Mouse (Mus musculus) heart, postnatal 10 days (tissue): ENCODE measurements around the gene Dpp10. TPM values are rescaled to one million over a fixed set of nuclear protein-coding genes. Genes with fewer than 3 reads are reported as not detected.

Experiments
- DNase-seq, 2 experiments: peaks; one replicate each; pipeline ENCODE4 v3.0.0; 2021
- intact Hi-C: fragments of 180-260 bp; cut with DNase I; formaldehyde crosslinking; loops from one replicate; pipeline ENCODE4 v1.15.1; 2025
- total RNA-seq, 2 experiments: library from RNA; stranded (reverse); gene quantifications; 2 replicates each; pipeline ENCODE4 v1.2.3; 2021

Gene Dpp10
- total RNA-seq, 2 experiments from 2014 or later, result 0.45 TPM; not detected in 1

DNA sequence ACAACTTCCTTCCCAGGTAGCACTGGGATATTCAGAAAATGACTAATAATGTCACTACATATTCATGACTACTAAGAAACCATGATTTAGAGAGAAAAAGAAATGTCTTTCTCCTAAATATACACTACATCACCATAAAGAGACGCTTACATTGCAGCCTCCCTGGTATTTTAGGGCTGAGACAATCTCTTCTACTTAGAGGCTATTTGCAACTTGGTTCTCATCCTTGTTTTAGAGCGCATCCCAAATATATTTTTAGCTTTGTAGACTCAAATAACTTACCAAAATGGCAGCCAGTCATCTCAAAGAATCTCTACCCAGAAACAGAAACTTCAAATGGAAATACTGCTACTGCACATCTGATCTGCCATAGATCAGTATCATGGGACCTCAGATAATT, 121.5 kb downstream of the Dpp10 start:
- no peak for DNase-seq
- intact Hi-C loops, result no loop called here

DNA sequence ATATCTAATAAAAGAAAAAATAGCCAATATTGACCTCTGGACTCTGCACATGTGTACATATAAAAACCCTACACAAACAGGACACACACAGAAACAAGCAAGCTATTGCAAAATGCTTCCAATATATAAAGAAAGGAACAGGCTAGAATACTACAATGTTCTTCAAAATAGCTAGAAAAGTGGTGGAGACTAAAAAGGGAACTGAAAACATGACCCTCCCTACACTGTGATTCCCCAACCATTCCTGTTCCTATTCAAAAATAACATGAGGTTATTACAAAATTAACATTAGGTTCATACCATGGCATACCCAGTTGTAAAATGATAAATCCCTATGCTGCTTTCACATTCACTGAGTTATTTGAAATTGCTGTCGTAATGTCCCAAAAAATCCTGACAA, 125.8 kb downstream of the Dpp10 start:
- DNase-seq, result no peak
- intact Hi-C loops, result no loop called here

DNA sequence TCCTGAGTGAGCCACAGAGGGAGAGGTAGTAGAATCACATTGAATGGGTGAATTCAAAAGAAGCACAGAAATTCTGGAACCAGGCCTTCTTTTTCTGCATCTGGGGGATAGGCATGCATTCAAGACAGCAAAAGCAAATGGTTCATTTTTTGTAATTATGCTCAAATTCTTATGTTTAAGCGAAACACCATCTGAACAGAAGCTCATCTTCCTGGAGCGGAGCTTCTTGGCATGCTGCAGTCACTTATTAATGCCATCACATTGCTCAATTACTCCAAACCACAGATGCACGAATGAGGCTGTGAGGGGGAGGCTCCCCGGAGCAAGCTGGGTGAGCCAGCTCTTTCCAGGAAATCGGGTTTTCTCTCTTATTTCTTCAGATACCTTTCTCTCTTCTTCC, 142.7 kb downstream of the Dpp10 start:
- intact Hi-C loops, result no loop called here
- no peak for DNase-seq

DNA sequence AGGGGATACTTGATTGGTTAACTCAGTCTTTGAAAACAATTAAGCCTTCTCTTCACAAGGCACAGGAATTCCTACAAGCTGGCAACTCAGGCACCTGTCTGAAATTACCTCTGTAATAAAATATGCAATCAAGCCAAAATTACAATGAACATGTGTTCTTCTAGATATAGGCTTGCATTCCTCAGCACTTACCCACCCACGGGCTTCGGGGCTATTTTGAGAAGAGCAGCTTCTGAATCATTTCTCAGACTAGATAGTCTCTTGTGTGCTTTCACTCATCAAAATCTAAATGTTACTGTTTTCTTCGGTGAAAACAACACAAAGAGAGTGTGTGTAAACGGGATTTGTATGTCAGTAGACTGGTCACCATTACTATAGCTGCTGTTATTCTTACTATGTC, 144.1 kb downstream of the Dpp10 start:
- intact Hi-C loops, result no loop called here
- no peak for DNase-seq

DNA sequence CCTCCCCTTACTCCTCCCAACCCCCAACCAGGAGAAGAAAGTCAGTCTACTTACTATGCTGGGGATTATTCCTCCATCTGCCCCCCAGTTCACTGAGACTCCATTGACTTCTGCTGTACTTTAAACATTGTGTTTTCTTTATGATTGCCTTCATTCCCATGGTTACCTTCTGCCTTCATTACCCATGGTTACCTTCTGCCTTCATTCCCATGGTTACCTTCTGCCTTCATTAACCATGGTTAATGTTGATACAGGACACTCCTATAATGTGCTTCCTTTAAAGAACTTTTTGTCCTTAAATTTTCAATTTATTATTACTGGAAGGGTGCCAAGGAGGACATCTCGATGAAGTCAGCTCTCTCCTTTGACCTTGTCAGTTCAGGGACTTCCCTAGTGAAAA, 158.1 kb downstream of the Dpp10 start:
- intact Hi-C loops, result no loop called here
- DNase-seq, result no peak

DNA sequence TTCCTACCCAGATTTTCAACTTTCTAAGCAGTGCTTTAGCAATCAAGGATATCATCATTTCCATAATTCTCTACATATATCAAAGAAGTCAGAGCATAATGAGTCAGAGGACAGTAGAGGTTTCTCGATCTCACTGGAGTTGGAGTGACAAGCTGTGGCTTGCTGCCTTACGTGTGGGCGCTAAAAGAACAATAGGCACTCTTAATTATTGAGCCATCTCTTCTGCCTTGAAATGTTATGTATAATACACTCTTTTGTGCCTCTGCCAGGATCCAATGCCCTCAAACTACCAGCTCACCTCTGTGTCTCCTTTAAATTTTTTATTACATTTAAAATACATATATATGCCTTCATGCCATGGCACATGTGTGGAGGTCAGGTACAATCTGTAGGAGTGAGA, 198.5 kb downstream of the Dpp10 start:
- DNase-seq, result no peak
- intact Hi-C loops, result no loop called here

DNA sequence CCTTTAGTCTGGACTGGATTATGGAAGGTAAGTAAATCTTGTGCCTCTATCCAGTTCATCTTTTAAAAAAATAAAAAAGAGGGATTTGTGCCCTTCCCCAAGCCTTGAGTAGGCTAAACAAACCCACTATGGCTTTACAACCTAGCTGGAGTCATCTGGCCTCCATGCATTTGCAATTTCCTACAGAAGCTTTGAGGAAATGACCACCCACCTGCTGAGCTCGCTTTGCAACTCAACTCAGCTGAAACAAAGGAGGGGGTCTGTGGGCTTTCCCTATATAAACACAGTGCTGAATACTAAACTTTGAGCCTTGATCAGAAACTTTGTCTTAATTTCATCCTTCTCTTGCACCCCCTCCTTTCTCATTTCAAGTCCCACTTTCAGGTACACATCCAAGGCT, 244.2 kb downstream of the Dpp10 start:
- intact Hi-C loops, result no loop called here
- no peak for DNase-seq

DNA sequence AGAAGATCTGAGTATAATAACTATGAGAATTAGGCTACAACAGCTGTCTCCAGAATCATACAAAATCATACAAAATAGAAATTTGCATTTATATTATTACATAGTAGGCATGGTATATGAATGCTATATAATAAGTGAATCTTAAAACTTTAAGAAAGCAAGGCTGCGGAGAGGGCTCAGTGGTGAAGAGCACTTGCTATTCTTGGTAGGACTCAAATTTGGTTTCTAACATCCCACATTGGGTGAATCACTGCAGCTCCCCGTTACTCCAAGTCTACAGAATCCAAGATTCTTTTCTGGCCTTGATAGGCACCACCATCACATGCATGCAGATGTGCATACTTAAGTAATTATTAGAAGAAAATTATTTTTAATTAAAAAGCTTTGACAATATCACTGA, 279.8 kb downstream of the Dpp10 start:
- intact Hi-C loops, result no loop called here

DNA sequence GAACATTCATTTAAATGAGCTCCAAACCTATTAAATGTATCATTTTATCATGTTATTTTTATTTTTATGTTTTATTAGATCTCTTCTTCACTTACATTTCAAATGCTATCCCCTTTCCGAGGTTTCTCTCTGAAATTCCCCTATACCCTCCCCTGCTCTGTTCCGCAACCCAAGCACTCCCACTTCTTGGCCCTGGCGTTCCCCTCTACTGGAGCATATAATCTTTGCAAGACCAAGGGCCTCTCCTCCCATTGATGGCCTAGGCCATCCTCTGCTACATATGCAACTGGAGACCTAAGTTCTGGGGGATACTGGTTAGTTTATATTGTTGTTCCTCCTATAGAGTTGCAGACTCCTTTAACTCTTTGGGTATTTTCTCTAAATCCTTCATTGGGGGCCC, 283.1 kb downstream of the Dpp10 start:
- intact Hi-C loops, result no loop called here
- DNase-seq, result no peak

More for the DNA sequence above, 279.8 kb downstream of the Dpp10 start:
- DNase-seq, result no peak

DNA sequence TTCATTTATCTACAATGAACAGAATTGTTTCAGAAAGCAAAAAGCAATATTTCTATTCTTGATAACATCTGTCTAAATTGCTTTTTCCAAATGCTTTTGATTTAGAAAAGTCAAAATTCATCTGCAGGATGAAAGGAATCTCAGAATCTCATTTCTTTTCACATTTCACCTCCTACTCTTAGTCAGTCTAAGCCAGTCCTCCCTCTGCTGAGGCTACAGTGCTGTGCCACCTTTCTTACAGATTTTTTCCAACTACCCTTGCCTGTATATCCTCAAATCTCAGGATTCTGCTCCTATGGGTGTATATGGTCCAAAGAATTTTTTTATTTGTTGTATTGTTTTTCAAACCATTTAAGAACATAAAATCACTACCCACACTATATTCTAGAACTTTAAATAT, 289.3 kb downstream of the Dpp10 start:
- DNase-seq, result no peak
- intact Hi-C loops, result no loop called here

DNA sequence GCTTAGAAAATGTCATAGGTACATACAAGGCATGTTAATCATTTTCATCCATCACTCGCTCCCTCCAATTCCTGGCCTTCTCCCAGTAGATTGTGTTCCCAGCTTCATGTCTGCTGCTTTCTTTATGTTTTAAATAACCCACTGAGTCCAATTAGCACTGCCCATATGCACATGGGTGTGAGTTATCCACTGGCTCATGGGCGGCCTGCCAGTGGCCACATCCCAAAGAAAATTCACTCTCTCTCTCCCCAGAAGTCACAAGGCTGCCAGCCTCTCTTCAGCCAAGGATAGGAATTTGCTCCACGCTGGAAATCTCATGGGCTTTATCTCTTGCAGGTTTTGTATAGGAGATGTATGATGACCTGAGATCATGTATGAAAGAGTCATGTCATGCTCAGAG, 338.1 kb downstream of the Dpp10 start:
- no peak for DNase-seq
- intact Hi-C loops, result no loop called here

DNA sequence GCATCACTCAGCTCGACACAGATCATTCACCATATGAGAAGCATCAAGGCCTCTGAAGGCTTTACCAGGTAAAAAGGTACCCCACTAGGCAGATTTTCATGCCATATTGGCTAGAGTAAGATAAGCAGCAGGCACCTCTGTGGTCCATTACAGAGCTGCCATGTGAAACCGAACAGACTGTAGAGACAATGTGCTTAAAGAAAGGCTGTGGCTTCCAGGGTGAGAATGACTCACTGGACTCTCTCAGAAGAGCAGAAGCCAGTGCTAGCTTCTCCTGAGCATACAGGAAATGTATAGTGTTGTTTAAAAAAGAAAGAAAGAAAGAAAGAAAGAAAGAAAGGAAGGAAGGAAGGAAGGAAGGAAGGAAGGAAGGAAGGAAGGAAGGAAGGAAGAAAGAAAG, 386.9 kb downstream of the Dpp10 start:
- no peak for DNase-seq
- intact Hi-C loops, result no loop called here

DNA sequence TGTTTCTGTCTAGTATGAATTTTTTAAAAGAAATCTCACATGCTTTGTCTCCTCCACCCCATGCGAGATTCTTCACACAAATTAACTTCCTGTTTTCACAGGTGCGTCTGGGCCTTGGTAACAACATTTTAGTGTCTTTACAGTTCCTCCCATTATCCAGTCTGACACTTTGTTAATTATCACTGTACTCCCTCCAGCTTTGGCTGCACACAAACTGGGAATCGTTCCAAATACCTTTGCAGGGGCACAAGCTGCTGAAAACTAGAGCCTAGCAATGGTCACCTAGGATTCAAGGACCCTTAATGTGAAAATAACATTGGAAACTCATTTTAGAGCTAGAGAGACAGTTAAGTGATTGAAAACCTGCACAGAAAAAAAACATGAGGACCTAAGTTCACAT, 388.8 kb downstream of the Dpp10 start:
- intact Hi-C loops, result no loop called here
- no peak for DNase-seq

DNA sequence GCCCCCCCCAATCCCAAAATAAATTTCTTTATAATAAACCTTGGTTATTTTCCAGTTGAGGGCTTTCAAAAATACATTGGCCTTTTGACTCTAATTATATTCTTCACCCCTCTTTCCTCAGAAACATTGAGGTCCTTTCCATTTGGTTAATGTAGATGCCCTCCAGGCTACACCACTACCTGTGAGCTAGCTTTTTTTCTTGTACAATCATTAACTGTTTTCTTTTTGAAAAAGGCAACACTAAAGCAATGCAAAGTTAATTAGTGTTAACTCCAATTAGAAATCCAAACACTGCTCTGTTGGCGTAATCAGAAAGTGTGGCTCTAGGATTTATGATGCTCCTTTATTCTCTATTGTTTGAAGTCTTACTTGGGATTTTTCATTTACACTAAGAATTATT, 407.5 kb downstream of the Dpp10 start:
- intact Hi-C loops, result no loop called here
- DNase-seq, result no peak

DNA sequence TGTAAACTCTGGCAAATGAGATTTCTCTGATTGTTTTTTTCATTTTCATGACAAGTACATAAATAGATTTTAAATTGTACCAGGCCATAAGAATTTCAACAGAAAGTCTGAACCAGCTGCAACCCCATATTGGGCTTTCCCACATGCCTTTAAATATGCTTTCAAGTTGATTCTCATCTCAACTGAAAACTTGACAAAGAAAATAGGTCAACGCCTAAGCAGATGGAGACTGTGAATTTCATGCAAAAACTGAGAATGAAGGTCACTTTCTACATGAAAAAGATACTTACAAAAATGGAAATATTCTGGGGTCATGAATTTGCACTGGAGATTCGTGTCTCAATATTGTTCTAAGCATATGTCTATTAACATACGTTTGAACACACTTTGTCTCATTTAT, 417.1 kb downstream of the Dpp10 start:
- DNase-seq, result no peak
- intact Hi-C loops, result no loop called here

DNA sequence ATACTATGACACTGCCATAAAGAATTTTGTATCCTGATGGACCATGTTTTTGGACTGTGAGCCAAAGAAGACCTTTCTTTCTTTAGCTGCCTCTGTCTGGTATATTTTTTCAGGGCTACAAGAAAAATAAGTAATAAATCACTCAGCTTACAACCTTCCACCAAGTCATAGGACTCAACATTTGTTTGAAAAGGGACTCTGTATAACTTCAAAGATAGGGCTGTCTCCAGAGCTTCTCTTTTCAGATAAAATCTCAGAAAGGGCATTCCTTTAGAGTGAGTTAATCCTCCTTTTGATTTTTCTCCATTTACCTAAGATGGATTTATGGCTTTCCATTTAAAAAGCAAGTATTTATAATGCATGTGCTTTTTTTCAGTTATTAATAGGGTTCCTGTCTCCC, 460.5 kb downstream of the Dpp10 start:
- intact Hi-C loops, result no loop called here
- DNase-seq, result no peak

DNA sequence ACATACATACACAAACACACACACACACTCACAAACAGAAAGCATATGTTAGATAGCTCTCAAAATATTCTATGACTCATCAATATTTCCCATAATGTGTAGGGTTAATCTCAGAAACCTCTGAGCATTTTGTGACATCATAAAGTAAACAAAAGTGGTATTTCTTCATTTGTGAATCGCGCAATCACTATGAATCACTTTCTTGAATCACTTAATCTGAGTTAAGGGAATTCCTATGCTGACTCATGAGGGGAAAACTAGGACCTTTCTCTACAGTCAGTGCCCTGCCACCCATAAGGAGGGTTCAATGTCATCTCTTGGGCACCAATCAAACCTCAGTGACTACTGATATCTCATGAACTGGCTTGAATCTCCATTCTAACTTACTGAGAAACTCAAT, 465.2 kb downstream of the Dpp10 start:
- intact Hi-C loops, result no loop called here

DNA sequence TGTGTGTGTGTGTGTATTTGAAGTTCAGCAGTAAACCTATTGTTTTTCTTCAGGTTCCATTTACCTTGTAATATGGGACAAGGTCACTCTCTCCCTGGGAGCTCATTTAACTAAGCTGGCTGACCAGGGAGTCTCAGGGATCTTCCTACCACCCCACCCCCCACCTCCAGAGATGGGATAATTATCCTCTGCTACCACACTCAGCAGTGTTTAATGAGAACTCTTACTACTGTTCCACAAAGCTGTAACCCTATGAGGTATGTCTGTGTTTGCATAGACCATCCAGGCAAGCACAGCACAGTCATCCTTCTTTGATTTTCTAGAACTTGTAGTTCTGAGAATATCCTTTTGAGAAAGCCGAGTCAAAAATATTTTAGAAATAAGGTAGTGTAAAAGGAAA, 471.6 kb downstream of the Dpp10 start:
- no peak for DNase-seq
- intact Hi-C loops, result no loop called here

More for the DNA sequence above, 465.2 kb downstream of the Dpp10 start:
- DNase-seq, result no peak

DNA sequence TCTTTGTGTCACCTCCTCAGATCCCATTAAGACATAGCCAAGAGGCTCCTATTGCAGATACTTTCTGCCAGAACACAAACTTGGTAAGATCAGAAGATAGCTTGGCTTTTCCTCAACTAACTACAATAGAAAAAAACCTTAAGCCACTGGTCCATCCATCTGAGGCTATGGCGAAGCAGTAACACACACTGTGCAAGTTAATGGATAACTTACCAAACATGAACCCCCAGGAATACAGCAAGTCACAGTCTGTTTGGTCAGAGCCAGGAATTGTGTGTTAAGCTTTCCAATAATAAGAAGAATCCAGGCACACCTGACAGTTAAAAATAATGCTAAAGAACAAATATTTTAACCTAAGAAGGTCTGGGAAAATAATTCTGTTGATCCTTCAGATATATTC, 502.9 kb downstream of the Dpp10 start:
- no peak for DNase-seq
- intact Hi-C loops, result no loop called here

DNA sequence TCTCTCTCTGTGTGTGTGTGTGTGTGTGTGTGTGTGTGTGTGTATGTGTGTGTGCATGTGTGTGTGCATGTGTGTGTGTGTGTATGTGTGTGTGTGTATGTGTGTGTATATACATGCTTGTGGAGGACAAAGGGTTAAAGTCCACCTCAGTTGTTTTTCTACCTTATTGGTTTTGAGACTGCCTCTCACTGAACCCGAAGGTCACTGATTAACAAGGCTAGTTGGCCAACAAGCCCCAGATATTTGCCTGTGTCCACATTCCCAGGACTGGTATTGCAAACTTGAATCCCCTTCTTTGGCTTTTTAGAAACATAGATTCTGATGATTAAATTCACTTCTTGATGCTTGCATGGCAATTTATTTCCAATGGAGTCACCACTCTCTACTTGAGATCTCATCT, 577.6 kb downstream of the Dpp10 start:
- intact Hi-C loops, result no loop called here
- DNase-seq, result no peak

DNA sequence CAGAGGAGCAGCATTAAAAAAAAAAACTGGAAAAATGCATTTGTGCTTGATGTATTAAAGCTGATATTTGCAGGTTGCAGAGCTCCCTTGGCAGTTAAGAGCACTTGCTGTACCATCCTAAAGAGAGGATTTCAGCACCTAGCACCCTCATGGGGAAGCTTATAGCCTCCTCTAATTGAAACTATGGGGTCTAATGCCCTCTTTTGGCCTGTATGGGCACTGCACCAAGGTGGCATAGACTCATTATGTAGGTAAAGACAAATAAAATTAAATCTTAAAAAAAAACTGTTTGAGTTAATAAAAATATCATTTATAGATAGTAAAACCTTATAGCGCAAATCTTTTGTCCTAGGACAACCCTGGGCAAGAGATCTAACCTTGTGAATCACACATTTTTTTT, 631.2 kb downstream of the Dpp10 start:
- intact Hi-C loops, result no loop called here
- DNase-seq, result no peak

DNA sequence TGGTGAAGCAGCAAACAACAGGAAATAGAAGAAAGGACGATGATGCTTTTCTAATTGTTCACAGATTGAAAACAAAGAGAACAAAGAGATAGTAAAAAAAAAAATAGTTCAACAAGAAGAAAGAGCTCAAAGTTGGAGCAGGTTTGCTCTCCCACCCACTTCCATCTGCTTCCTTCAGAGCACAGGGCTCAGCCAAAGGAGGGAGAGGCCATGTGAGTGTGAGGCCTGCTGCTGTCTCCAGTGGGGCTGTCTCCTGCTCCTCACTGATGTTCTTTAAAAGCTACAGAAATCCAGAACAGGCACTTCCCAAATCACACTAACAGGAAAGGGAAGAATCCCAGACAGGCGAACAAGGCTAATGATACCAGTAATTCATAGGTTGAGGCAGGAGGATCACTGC, 694.1 kb downstream of the Dpp10 start:
- no peak for DNase-seq
- intact Hi-C loops, result no loop called here

DNA sequence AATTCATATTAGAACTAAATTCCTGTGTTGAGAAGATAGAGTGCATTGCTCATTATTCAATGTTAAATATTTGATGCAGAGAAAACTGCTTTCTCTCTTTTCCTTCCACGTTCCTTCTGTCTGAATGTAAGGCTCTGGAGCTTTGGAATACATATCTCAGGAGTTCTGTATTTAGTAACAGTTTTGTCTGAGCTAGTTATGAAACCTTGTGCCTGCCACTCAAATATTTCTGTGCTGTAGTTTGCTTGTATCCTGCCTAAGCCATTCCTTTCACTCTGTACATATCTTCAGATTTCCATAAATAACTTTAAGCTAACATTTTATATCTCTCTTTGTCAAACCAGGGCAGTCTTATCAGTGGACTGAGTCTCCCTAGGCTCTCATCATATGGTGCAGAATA, 707.5 kb downstream of the Dpp10 start:
- DNase-seq, result no peak
- intact Hi-C loops, result no loop called here

DNA sequence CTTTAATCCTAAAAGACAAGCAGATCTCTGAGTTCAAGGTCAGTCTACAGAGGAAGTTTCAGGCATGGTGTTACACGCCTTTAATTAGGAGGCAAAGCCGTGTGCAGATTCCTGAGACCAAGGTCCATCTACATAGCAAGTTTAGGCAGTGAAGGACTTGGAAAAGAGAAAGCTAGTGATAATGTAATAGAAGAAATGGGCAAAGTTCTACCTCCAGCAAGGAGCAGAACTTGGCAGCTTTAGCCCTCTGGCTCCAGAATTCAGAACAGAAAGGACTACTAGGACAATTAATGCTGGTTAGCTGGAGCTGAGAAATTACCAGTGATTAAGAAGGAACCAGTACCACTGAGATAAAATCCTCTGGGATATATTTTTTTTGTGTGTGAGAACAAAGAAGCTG, 728.5 kb downstream of the Dpp10 start:
- no peak for DNase-seq
- intact Hi-C loops, result no loop called here
